ENCODE assay signal across 16 mouse cellular contexts in the genomic region with DNA sequence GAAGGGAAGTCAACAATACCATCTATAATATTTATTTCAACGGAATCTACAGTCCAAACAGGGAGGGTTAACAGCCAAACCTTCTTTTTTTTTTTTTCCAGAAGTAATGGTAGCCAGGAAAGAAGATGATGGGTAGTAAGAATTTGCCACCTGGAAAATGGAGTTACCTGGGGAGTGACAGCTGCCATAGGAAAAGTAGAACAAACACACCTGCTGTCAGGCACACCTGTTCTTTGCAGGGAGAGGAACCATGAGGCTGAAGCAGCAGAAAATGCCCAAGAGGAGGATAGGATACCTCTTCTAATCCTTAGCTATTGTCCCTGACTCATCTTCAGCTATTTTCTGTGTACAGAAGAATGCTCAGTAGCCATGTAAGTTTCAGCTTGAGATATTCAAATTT.
DNase-seq lines count a peak whose midpoint lies in the region; ATAC-seq lines count a peak whose summit lies in the region.
"Had no signal": no experiment of that assay in that cellular context is flagged by ENCODE, and none has a peak within 500 bp of the region (broad histone marks: within the 10 kb centered on the region; RNA-seq: fewer than 3 reads in every experiment).

No protein-coding gene starts in this region.

- peak; percentile 88 for DNase-seq in cerebellum, adult 11-12 months
- peak; percentile 80 for DNase-seq in cerebellum, adult 8-10 months
- peak; percentile 61 to 78 for DNase-seq in cerebellum, postnatal 14 days
- no peak for DNase-seq in T-cell, adult 2 months (ENCODE audit: low spot score)
- no peak for DNase-seq in lung, postnatal 36 days
- DNase-seq: adrenal gland, adult 8-10 months; adrenal gland, postnatal 36 days; gastrocnemius, postnatal 10 days; heart, adult 18-20 months; heart, postnatal 10 days; heart, postnatal 4 days; kidney, adult 18-20 months had no signal

- ATAC-seq in monocyte, adult 5-6 weeks (replicated peaks; ENCODE audit: insufficient number of reproducible peaks, low FRiP score, low TSS enrichment, poor library complexity, severe bottlenecking) = no peak
- ATAC-seq: forebrain, embryonic 15.5 days; hindbrain, postnatal 0 days; intestine, embryonic 15.5 days had no signal

Comparison
In these comparisons a context has a peak if more than half of its experiments do, and no peak if none do; other contexts are left out.
1. DNase-seq: peak in cerebellum, adult 11-12 months (single experiment), cerebellum, adult 8-10 months (single experiment) and cerebellum, postnatal 14 days (2 of 2); none in T-cell, adult 2 months (single experiment) and lung, postnatal 36 days (single experiment).